Mouse (Mus musculus) liver, embryonic 15.5 days (tissue): Measurements from ENCODE around the gene Tradd. TPM values are rescaled to one million over a fixed set of nuclear protein-coding genes. Genes with fewer than 3 reads are reported as not detected.

Experiments used
- ATAC-seq: fragments of 200-750 bp; cut with Nextera tagmentation; 2 replicates; pipeline ENCODE4 v1.8.0; 2017; ENCODE audit warnings: moderate number of reproducible peaks, mild to moderate bottlenecking, moderate library complexity; ENCODE audit not compliant: insufficient read depth
- H3K27ac ChIP-seq: fragments of 300-500 bp; sonication (generic); replicated peaks from 2 replicates; pipeline ENCODE4 v1.5.1; 2015; ENCODE audit warnings: mild to moderate bottlenecking, inconsistent platforms
- H3K27me3 ChIP-seq: fragments of 300-500 bp; sonication (generic); 2 replicates; pipeline ENCODE4 v1.6.1; 2015; ENCODE audit warnings: mild to moderate bottlenecking, inconsistent platforms
- H3K36me3 ChIP-seq: fragments of 300-500 bp; sonication (generic); replicated peaks from 2 replicates; pipeline ENCODE4 v1.6.1; 2015; ENCODE audit warnings: moderate library complexity, mild to moderate bottlenecking, inconsistent platforms
- H3K4me1 ChIP-seq: fragments of 300-500 bp; sonication (generic); replicated peaks from 2 replicates; pipeline ENCODE4 v1.6.1; 2015; ENCODE audit warnings: inconsistent platforms
- H3K4me2 ChIP-seq: fragments of 300-500 bp; sonication (generic); 2 replicates; pipeline ENCODE4 v1.6.1; 2015; ENCODE audit warnings: moderate library complexity, mild to moderate bottlenecking, inconsistent platforms
- H3K4me3 ChIP-seq: fragments of 300-500 bp; sonication (generic); replicated peaks from 2 replicates; pipeline ENCODE4 v1.5.1; 2015; ENCODE audit warnings: mild to moderate bottlenecking, inconsistent platforms
- H3K9ac ChIP-seq: fragments of 300-500 bp; sonication (generic); 2 replicates; pipeline ENCODE4 v1.6.1; 2015; ENCODE audit warnings: moderate library complexity, mild to moderate bottlenecking, inconsistent platforms
- H3K9me3 ChIP-seq: fragments of 300-500 bp; sonication (generic); replicated peaks from 2 replicates; pipeline ENCODE4 v1.6.1; 2016; ENCODE audit warnings: inconsistent platforms
- WGBS: fragments of 180-500 bp; shearing (Covaris S2); methylation state at CpG from one replicate; pipeline ENCODE4 v1.1.7; 2015; ENCODE audit warnings: mixed read lengths; ENCODE audit not compliant: insufficient replicate concordance; 5-methylcytosine and 5-hydroxymethylcytosine counted together
- polyA plus RNA-seq: library from polyadenylated mRNA; unstranded; fragments of >200 nt; fragmentation: Nextera tagmentation; extraction: Ambion mirVana; gene quantifications from 2 replicates; pipeline ENCODE4 v1.2.1, GENCODE M21; 2015

Tradd gene
- polyA plus RNA-seq, 1 experiment from 2014 or later = 14.9 TPM

DNA sequence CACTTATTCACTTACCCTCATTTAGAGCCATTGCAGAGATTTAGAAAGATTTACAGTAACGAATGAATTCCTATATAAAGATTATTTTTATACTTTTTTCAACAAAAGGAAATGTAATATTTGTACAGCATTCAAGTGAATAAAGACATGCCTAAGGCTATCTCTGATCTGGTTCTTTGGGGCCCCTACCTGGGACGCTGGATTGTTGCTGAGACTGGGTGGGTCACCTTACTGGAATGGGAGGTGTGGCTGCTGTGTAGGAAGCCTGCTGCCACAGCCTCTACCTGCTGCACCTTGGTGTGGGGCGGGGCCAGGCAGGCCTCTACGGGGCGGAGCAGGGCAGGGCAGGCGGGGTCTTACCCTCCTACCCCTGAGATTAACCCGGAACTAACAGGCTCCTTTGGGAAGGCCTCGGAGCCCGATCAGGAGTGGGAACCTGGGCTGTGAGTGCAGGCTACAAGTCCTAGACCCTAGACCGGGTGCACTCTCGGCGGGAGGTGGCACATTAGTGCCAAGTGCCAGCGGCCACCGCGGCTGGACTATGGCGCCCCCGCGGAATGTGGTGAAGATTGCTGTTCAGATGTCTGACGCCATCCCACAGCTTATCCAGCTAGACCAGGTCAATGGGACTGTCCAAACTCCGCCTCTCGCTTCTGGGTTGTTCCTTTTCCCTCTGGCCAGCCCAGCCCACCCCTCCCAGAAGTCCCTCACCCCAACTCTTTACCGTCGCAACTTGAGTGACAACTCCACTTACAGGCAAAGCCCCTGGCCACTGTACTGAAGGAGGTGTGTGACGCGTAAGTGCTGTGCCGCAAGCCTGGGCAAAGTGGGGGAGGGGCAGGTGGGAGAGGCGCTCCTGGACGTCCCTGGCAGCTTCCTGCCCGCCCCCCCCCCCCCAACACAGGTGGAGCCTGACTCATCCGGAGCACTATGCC is 41.1 kb upstream of the Tradd start, which contains the start of gene Elmo3:
Gene Elmo3 (plus strand): TSS at position 391 of the 935 bp plus-strand sequence.
- Histone ChIP-seq H3K36me3 (peaks cover 100% of the 10 kb centered on the region), H3K4me3 (peak within 1 kb of the TSS; percentile 43), H3K4me1 (peaks cover 60% of the 10 kb centered on the region), H3K27me3 (no peaks in the 10 kb centered on the region), H3K27ac (peak within 1 kb of the TSS; percentile 98), H3K9ac (peak within 1 kb of the TSS; percentile 33), H3K9me3 (no peaks in the 10 kb centered on the region), H3K4me2 (peak within 1 kb of the TSS; percentile 80)
- 11% methylated on average over 30 of the region's 30 CpGs for WGBS
- ATAC-seq = peak; percentile 70

DNA sequence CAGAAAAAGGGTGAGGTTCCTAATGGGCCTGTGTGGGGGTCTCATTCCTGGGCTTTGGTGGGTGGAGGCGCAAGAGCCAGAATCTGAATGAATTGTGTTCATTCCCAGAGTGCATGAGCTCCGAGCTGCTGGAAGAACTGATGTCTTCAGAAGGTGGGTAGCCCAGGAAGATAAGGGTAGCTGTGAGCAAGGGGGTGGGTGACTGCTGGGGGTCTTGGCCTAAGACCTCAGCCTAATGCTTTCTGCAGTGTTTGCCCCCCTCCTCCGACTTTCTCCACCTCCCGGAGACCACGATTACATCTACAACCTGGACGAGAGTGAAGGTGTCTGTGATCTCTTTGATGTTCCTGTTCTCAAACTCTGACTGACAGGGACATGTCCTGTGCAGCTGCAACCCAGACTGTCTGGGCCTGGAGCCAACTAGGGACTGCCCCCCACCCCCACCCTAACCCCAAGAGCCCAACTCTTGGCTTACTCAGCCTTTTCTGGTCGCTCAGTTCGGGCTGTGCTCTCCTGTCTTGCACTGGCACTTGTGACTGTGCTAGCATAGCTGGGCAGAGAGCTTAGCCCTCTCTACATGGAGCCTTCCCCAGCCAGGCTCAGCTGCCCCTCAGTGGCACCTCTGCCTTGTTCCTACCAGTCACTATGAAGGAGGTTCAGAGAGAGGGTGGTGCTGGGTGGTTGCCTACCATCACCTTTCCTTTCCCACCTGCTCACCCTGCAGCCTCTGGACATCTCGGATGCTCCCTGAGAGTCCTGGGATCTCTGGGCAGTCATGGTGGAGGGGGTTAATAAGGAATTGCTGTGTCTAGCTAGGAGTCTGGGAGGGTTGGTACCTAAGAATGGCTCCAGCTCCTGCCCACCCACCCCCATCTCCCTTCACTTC is 40.2 kb upstream of the Tradd start:
- Histone ChIP-seq H3K9ac (no peak overlapping the region), H3K27me3 (no peaks in the 10 kb centered on the region), H3K4me1 (peaks cover 66% of the 10 kb centered on the region), H3K36me3 (peaks cover 100% of the 10 kb centered on the region), H3K9me3 (no peaks in the 10 kb centered on the region), H3K27ac (peak overlapping the region; percentile 98), H3K4me2 (peak overlapping the region; percentile 80; the same call in 1 of the 2 replicates), H3K4me3 (no peak overlapping the region)
- 68% methylated on average over 9 of the region's 9 CpGs for WGBS
- ATAC-seq = no peak

DNA sequence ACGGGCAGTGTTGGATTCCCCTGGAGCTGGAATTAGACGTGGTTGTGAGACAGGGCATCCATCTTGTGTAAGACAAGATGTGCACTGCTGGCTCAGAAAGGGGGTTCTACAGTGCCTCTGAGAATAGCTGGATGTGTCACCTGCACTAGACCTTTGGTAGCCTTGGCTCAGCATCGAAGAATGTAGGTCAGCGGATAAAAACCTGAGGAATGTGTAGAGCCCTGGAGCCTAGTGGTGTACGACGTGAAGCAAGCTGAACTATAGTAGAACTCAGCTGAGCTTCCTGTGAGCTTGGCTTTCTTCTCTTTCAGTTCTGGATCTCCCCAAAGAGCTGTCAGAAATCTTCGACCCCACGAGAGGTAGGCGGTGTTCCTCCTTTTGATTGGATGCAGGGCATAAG is 39.5 kb upstream of the Tradd start:
- Histone ChIP-seq H3K27me3 (no peaks in the 10 kb centered on the region), H3K4me2 (peak overlapping the region; percentile 80; the same call in 1 of the 2 replicates), H3K4me1 (peaks cover 71% of the 10 kb centered on the region), H3K9ac (no peak overlapping the region), H3K27ac (peak overlapping the region; percentile 98), H3K4me3 (no peak overlapping the region), H3K9me3 (no peaks in the 10 kb centered on the region), H3K36me3 (peaks cover 98% of the 10 kb centered on the region)
- no peak for ATAC-seq
- WGBS = 85% methylated on average over 9 of the region's 9 CpGs

DNA sequence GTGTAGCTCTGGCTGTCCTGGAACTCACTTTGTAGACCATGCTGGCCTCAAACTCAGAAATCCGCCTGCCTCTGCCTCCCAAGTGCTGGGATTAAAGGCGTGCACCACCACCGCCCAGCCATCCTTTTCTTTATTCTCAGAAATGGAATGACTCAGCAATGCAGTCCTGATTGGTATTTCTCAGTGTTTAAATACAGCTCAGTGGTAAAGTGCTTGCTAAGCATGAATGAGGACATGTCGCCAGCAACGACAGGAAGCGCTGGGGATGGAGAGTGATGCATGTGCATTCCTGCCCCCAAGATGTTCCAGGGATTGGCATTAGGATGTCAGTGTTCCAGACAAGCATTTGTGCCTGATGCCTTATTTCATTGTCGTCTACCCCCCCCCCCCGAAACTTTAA is 39.0 kb upstream of the Tradd start:
- 65% methylated on average over 8 of the region's 8 CpGs for WGBS
- Histone ChIP-seq H3K4me1 (peaks cover 76% of the 10 kb centered on the region), H3K9ac (no peak overlapping the region), H3K9me3 (no peaks in the 10 kb centered on the region), H3K27ac (peak overlapping the region; percentile 98), H3K4me2 (peak overlapping the region; percentile 80), H3K36me3 (peaks cover 98% of the 10 kb centered on the region), H3K4me3 (peak overlapping the region; percentile 77; the same call in 1 of the 2 replicates), H3K27me3 (no peaks in the 10 kb centered on the region)
- ATAC-seq = no peak

DNA sequence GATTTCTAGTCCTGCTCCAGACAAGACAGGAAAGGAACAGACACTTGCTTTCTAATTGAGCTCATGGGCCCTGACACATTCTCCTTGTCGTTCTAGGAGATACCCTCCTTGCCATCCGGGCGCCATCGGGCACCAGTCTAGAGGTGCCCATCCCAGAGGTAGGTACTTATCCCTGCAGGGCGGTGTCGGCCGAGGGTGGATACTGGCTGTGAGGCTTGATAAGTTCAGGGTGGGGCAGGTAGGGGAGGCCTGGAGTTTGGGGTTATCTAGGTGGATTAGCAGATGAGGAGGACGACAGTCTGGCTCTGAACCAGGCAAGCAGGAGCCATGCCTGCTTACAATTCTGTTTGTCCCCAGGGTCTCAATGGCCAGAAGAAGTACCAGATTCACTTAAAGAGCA is 35.6 kb upstream of the Tradd start:
- peak; percentile 94 for ATAC-seq
- H3K4me1 ChIP-seq = peaks cover 85% of the 10 kb centered on the region
- peaks cover 63% of the 10 kb centered on the region for H3K36me3 ChIP-seq
- 16% methylated on average over 8 of the region's 8 CpGs for WGBS
- H3K27ac ChIP-seq = peak overlapping the region; percentile 98
- peak overlapping the region; percentile 88 for H3K9ac ChIP-seq
- H3K27me3 ChIP-seq = peaks cover 3% of the 10 kb centered on the region; the same call in 1 of the 2 replicates
- H3K9me3 ChIP-seq = no peaks in the 10 kb centered on the region
- peak overlapping the region; percentile 77 for H3K4me3 ChIP-seq
- peak overlapping the region; percentile 80 for H3K4me2 ChIP-seq

DNA sequence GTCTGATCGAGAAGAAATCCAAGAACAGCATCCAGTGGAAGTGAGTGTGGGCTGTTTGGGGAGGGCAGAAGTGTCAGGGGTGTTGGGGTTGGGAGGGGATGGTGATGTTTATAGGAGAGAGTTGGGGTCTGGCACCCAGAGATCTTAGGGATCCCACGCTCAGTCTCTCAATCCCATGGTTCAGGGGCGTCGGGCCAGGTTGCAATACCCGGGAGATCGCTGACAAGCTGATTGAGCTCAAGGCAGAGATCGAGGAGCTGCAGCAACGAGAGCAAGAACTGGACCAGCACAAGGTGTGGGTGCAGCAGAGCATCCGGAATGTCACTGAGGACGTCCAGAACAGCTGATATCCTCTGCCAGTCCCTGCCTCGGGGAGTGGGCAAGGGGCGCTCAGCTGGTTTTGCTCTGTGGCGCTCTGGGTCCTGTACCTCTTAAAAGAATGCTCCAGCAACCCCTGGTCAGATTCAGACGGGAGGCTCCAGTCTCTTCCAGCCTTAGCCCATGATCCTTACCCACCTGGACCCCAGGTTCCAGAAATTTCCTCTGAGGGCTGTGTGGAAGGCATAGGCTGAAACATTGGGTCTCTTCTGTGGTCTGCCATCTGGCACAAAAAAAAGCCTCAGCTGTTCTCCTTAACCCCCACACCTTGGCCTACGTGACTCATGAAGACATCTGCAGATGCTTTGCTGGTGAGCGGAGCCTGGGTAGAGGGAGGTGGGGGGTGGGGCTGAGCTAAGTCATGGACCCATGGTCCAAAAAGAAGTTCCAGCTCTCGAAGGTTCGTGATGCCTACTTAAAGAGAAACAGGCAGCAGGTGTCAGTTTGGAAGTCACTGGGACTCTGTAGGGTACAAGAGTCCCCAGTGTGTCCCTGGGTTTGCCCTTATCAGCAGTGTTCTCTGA is 34.2 kb upstream of the Tradd start:
- peaks cover 6% of the 10 kb centered on the region for H3K27me3 ChIP-seq
- peak overlapping the region; percentile 80 for H3K4me2 ChIP-seq
- no peaks in the 10 kb centered on the region for H3K9me3 ChIP-seq
- H3K4me3 ChIP-seq = peak overlapping the region; percentile 77
- peak overlapping the region; percentile 88 for H3K9ac ChIP-seq
- ATAC-seq = peak; percentile 10
- H3K4me1 ChIP-seq = peaks cover 72% of the 10 kb centered on the region
- WGBS = 18% methylated on average over 18 of the region's 18 CpGs
- peak overlapping the region; percentile 98 for H3K27ac ChIP-seq
- H3K36me3 ChIP-seq = peaks cover 50% of the 10 kb centered on the region

DNA sequence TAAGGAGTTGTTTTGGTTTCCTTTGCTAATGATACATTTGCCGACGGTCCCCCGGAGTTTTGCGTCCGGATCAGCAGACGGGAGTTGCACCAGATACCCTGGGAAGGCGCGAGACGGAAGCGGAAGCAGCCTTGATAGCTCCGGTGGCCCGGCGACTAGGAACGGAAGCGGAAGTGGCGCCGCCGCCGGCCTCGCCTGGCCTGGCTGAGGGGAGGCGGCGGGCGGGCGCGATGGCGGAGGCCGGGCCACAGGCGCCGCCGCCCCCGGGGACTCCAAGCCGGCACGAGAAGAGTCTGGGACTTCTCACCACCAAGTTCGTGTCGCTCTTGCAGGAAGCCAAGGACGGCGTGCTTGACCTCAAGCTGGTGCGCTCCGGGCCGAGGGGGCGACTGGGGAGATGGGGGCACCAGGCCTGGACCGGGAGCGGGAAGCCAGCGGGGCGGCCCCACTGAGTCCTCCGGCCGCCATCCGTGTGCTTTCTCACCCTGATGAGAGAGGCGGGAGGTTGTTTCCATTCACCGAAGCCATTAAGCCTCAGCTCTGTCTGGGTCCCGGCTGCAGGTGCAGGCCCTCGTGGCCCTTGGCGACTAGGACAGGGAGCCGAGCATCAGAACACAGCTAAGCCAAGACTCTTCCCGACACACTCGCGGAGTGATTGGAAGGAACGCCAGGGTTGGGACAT is 33.2 kb upstream of the Tradd start, which contains the start of gene E2f4:
Gene E2f4 (plus strand): TSS at position 153 of the 682 bp plus-strand sequence.
- no peaks in the 10 kb centered on the region for H3K9me3 ChIP-seq
- under 1% methylated on average over 58 of the region's 58 CpGs for WGBS
- ATAC-seq = peak; percentile 66
- H3K9ac ChIP-seq = peak within 1 kb of the TSS; percentile 88
- peak within 1 kb of the TSS; percentile 80 for H3K4me2 ChIP-seq
- H3K4me3 ChIP-seq = peak within 1 kb of the TSS; percentile 77
- H3K27ac ChIP-seq = peak within 1 kb of the TSS; percentile 98
- peaks cover 6% of the 10 kb centered on the region for H3K27me3 ChIP-seq
- H3K36me3 ChIP-seq = peaks cover 40% of the 10 kb centered on the region
- H3K4me1 ChIP-seq = peaks cover 62% of the 10 kb centered on the region

DNA sequence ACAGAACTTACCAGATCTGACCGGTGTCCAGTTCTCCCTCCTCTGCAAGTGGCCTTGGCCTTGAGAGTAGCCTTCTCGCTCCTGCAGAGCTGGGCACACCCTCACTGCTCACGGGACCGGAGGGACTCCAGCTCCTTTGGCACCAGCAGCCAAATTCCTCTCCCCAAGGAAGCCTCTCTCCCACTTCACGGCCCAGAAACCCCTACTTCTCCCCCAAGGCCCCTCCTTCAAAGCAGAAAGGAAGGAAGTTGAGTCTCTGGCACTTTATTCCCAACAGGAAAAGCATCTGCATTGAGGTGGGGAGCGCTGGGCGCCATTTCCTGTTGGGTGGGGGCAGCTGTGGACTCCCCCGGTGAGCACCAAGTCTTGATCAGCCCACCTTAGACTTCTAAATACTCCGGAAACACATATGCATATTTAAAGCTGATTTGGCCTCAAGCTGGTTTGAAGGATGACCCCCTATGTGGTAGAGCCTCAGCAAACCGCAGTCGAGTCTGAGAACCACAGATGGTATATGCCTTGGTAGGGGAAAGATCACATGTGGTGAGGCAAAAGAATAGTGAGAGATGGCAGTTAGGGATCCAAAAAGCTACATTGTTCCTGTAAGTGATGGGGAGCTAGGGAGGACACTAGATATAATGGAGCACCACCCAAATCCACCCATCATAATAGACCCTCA is 31.6 kb upstream of the Tradd start, which contains the start of gene Exoc3l:
Gene Exoc3l (minus strand): TSS at position 207 of the 679 bp plus-strand sequence.
- Histone ChIP-seq H3K4me3 (peak within 1 kb of the TSS; percentile 77), H3K4me2 (peak within 1 kb of the TSS; percentile 80), H3K27ac (peak within 1 kb of the TSS; percentile 98), H3K27me3 (peaks cover 6% of the 10 kb centered on the region), H3K9ac (peak within 1 kb of the TSS; percentile 88), H3K36me3 (peaks cover 24% of the 10 kb centered on the region), H3K9me3 (no peaks in the 10 kb centered on the region), H3K4me1 (peaks cover 50% of the 10 kb centered on the region)
- WGBS = 30% methylated on average over 11 of the region's 11 CpGs
- ATAC-seq = no peak

DNA sequence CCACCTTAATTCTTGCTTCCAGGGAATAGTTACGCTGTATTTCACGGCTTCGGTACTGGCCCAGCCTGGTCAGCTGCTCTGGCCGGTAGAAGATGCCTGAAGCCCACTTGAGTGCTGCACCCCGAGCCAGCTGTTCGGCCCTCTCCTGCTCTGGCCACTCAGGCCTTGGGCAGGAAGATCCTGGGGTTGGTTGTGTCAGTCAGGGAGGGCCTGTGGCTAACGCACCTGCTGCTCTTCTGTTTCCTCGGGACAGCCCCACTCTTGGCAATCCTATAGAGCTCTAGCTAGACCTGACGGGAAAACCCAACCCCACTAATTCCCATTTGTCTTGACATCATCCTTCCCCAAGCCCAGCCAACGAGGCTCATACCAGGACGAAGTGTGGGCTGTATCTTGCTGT is 30.8 kb upstream of the Tradd start:
- no peak for ATAC-seq
- Histone ChIP-seq H3K9ac (no peak overlapping the region), H3K9me3 (no peaks in the 10 kb centered on the region), H3K4me2 (peak overlapping the region; percentile 23), H3K27ac (0 out of 2 replicates have a peak overlapping the region, but pooled peaks have one; percentile 98), H3K4me1 (peaks cover 50% of the 10 kb centered on the region), H3K4me3 (peak overlapping the region; percentile 17; the same call in 1 of the 2 replicates), H3K36me3 (peaks cover 16% of the 10 kb centered on the region), H3K27me3 (peaks cover 12% of the 10 kb centered on the region)
- 64% methylated on average over 11 of the region's 11 CpGs for WGBS
